Mouse (Mus musculus) lung, embryonic 15.5 days (tissue): Measurements from ENCODE around the gene Gm30083. TPM values are rescaled to one million over a fixed set of nuclear protein-coding genes. Genes with fewer than 3 reads are reported as not detected.

ENCODE experiments used
- ATAC-seq: fragments of 200-750 bp; cut with Nextera tagmentation; 2 replicates; pipeline ENCODE4 v1.8.0; 2017; ENCODE audit warnings: moderate number of reproducible peaks, borderline replicate concordance; ENCODE audit not compliant: low FRiP score, low TSS enrichment; ENCODE audit errors: extremely low read depth
- H3K27ac ChIP-seq: fragments of 300-500 bp; sonication (generic); 2 replicates; pipeline ENCODE4 v1.5.1; 2015; ENCODE audit warnings: moderate library complexity, mild to moderate bottlenecking, inconsistent platforms
- H3K27me3 ChIP-seq: fragments of 300-500 bp; sonication (generic); 2 replicates; pipeline ENCODE4 v1.6.1; 2015; ENCODE audit warnings: inconsistent platforms
- H3K36me3 ChIP-seq: fragments of 300-500 bp; sonication (generic); 2 replicates; pipeline ENCODE4 v1.6.1; 2015; ENCODE audit warnings: inconsistent platforms
- H3K4me1 ChIP-seq: fragments of 300-500 bp; sonication (generic); 2 replicates; pipeline ENCODE4 v1.6.1; 2015; ENCODE audit warnings: inconsistent platforms
- H3K4me2 ChIP-seq: fragments of 300-500 bp; sonication (generic); 2 replicates; pipeline ENCODE4 v1.6.1; 2015; ENCODE audit warnings: inconsistent platforms, mild to moderate bottlenecking, moderate library complexity
- H3K4me3 ChIP-seq: fragments of 300-500 bp; sonication (generic); 2 replicates; pipeline ENCODE4 v1.5.1; 2015; ENCODE audit warnings: mild to moderate bottlenecking, inconsistent platforms
- H3K9ac ChIP-seq: fragments of 300-500 bp; sonication (generic); 2 replicates; pipeline ENCODE4 v1.6.1; 2015; ENCODE audit warnings: inconsistent platforms
- H3K9me3 ChIP-seq: fragments of 300-500 bp; sonication (generic); 2 replicates; pipeline ENCODE4 v1.6.1; 2016; ENCODE audit warnings: inconsistent platforms
- WGBS: fragments of 180-500 bp; shearing (Covaris S2); methylation state at CpG from one replicate; pipeline ENCODE4 v1.1.7; 2015; 5-methylcytosine and 5-hydroxymethylcytosine counted together
- polyA plus RNA-seq: library from polyadenylated mRNA; unstranded; fragments of >200 nt; fragmentation: Nextera tagmentation; extraction: Ambion mirVana; gene quantifications from 2 replicates; pipeline ENCODE4 v1.2.1, GENCODE M21; 2015

The Gm30083 gene
- polyA plus RNA-seq, 1 experiment from 2014 or later, result not detected

- no peaks in the 10 kb centered on the region for H3K9me3 ChIP-seq
- H3K27me3 ChIP-seq, result no peaks in the 10 kb centered on the region
- no peak overlapping the region for H3K4me2 ChIP-seq
- no peaks in the 10 kb centered on the region for H3K4me1 ChIP-seq
- H3K9ac ChIP-seq, result no peak overlapping the region
- no peak overlapping the region for H3K27ac ChIP-seq
- ATAC-seq, result no peak
- H3K4me3 ChIP-seq, result no peak overlapping the region
- WGBS, result 81% methylated on average over 4 of the region's 4 CpGs
- no peaks in the 10 kb centered on the region for H3K36me3 ChIP-seq
Measured at GRCm38 (mm10) chr14:33958186-33958585, 56.8 kb downstream of the Gm30083 start.

GRCm38 (mm10) chr14:33956055-33956454 lies 58.9 kb downstream of the Gm30083 start:
- WGBS, result 68% methylated on average over 13 of the region's 13 CpGs
- ATAC-seq, result no peak
- no peaks in the 10 kb centered on the region for H3K36me3 ChIP-seq

GRCm38 (mm10) chr14:33953761-33954160 lies 61.2 kb downstream of the Gm30083 start, which contains the start of gene Rbp3:
Gene Rbp3, plus strand, starts transcription at chr14:33954003.
- no peak for ATAC-seq
- 89% methylated on average over 5 of the region's 5 CpGs for WGBS
- no peaks in the 10 kb centered on the region for H3K4me1 ChIP-seq
- no peak within 1 kb of the TSS for H3K4me2 ChIP-seq
- no peaks in the 10 kb centered on the region for H3K9me3 ChIP-seq
- no peaks in the 10 kb centered on the region for H3K27me3 ChIP-seq
- H3K27ac ChIP-seq, result no peak within 1 kb of the TSS
- H3K4me3 ChIP-seq, result no peak within 1 kb of the TSS
- H3K9ac ChIP-seq, result no peak within 1 kb of the TSS
- no peaks in the 10 kb centered on the region for H3K36me3 ChIP-seq

More at GRCm38 (mm10) chr14:33956055-33956454, 58.9 kb downstream of the Gm30083 start:
- Histone ChIP-seq H3K9ac (no peak overlapping the region), H3K4me2 (no peak overlapping the region), H3K4me3 (no peak overlapping the region), H3K27ac (no peak overlapping the region), H3K9me3 (no peaks in the 10 kb centered on the region), H3K27me3 (no peaks in the 10 kb centered on the region), H3K4me1 (no peaks in the 10 kb centered on the region)

- H3K9me3 ChIP-seq, result no peaks in the 10 kb centered on the region
- H3K27me3 ChIP-seq, result no peaks in the 10 kb centered on the region
- 39% methylated on average over 6 of the region's 6 CpGs for WGBS
- H3K27ac ChIP-seq, result no peak overlapping the region
- H3K4me3 ChIP-seq, result no peak overlapping the region
- H3K36me3 ChIP-seq, result no peaks in the 10 kb centered on the region
- ATAC-seq, result no peak
- no peak overlapping the region for H3K9ac ChIP-seq
- no peak overlapping the region for H3K4me2 ChIP-seq
- no peaks in the 10 kb centered on the region for H3K4me1 ChIP-seq
Measured at GRCm38 (mm10) chr14:33952233-33952981, 62.6 kb downstream of the Gm30083 start.

- no peak for ATAC-seq
- H3K36me3 ChIP-seq, result no peaks in the 10 kb centered on the region
- no peaks in the 10 kb centered on the region for H3K4me1 ChIP-seq
- 71% methylated on average over 6 of the region's 6 CpGs for whole genome bisulfite sequencing
- no peak overlapping the region for H3K4me3 ChIP-seq
- no peak overlapping the region for H3K27ac ChIP-seq
- H3K9ac ChIP-seq, result no peak overlapping the region
- H3K9me3 ChIP-seq, result no peaks in the 10 kb centered on the region
- no peak overlapping the region for H3K4me2 ChIP-seq
- H3K27me3 ChIP-seq, result no peaks in the 10 kb centered on the region
Measured at GRCm38 (mm10) chr14:33946125-33946524, 68.9 kb downstream of the Gm30083 start.

- no peak for ATAC-seq
- Histone ChIP-seq H3K4me3 (no peak overlapping the region), H3K9ac (no peak overlapping the region), H3K36me3 (no peaks in the 10 kb centered on the region), H3K4me1 (no peaks in the 10 kb centered on the region), H3K4me2 (no peak overlapping the region), H3K27ac (no peak overlapping the region), H3K9me3 (no peaks in the 10 kb centered on the region), H3K27me3 (no peaks in the 10 kb centered on the region)
- 62% methylated on average over 5 of the region's 5 CpGs for WGBS
Measured at GRCm38 (mm10) chr14:33942222-33942621, 72.8 kb downstream of the Gm30083 start.

GRCm38 (mm10) chr14:33940739-33941138 lies 74.2 kb downstream of the Gm30083 start, which contains the start of gene Gdf2:
Gene Gdf2, plus strand, starts transcription at chr14:33941039.
- Histone ChIP-seq H3K4me2 (no peak within 1 kb of the TSS), H3K4me3 (no peak within 1 kb of the TSS), H3K9ac (no peak within 1 kb of the TSS), H3K27ac (no peak within 1 kb of the TSS), H3K27me3 (no peaks in the 10 kb centered on the region), H3K4me1 (no peaks in the 10 kb centered on the region), H3K9me3 (no peaks in the 10 kb centered on the region), H3K36me3 (no peaks in the 10 kb centered on the region)
- WGBS, result 29% methylated on average over 8 of the region's 8 CpGs
- ATAC-seq, result no peak

- Histone ChIP-seq H3K4me2 (peak overlapping the region; percentile 28; the same call in 1 of the 2 replicates), H3K27ac (no peak overlapping the region), H3K27me3 (0 out of 2 replicates have a peak, but pooled peaks cover 4% of the 10 kb centered on the region), H3K4me3 (no peak overlapping the region), H3K9me3 (no peaks in the 10 kb centered on the region), H3K9ac (no peak overlapping the region), H3K4me1 (no peaks in the 10 kb centered on the region), H3K36me3 (no peaks in the 10 kb centered on the region)
- ATAC-seq, result peak; percentile 33; the same call in 1 of the 2 replicates
- 25% methylated on average over 9 of the region's 9 CpGs for WGBS
Measured at GRCm38 (mm10) chr14:33939117-33939516, 75.9 kb downstream of the Gm30083 start.

Other genes with a start within 250 kb of the Gm30083 start
- 6.2 and 7.6 TPM in 2 replicates for gene Gdf10, start 91.6 kb downstream of the Gm30083 start, polyA plus RNA-seq
- gene Gdf2, start 74.1 kb downstream of the Gm30083 start, polyA plus RNA-seq, result 0.05 TPM in 1 of 2 replicates, not detected in the other
- 0.02 TPM in 1 of 2 replicates, not detected in the other for gene Rbp3, start 61.2 kb downstream of the Gm30083 start, polyA plus RNA-seq
- not detected in 2 replicates for gene Zfp488, start 36.4 kb downstream of the Gm30083 start, polyA plus RNA-seq
- gene Gm5460, start 1.6 kb upstream of the Gm30083 start, polyA plus RNA-seq, result not detected in 2 replicates
- gene Antxrl, start 37.5 kb upstream of the Gm30083 start, polyA plus RNA-seq, result not detected in 2 replicates
- 6.2 and 7.5 TPM in 2 replicates for gene Anxa8, start 70.8 kb upstream of the Gm30083 start, polyA plus RNA-seq
- gene A630023A22Rik, start 87.6 kb upstream of the Gm30083 start, polyA plus RNA-seq, result 0.28 TPM in 1 of 2 replicates, not detected in the other
- gene Npy4r, start 137.3 kb upstream of the Gm30083 start, polyA plus RNA-seq, result 0.09 and 0.13 TPM in 2 replicates
- gene Gprin2, start 186.5 kb upstream of the Gm30083 start, polyA plus RNA-seq, result 0.30 and 0.57 TPM in 2 replicates
- 0.66 and 0.72 TPM in 2 replicates for gene Syt15, start 204.4 kb upstream of the Gm30083 start, polyA plus RNA-seq